Mouse (Mus musculus) kidney, embryonic 14.5 days (tissue): ENCODE data around the gene Tgm1. TPM values are rescaled to one million over a fixed set of nuclear protein-coding genes. Genes with fewer than 3 reads are reported as not detected.
A peak's percentile ranks its signal among the peaks of the same experiment; 100 is the strongest.
"Not testable (repeated sequence)": the region's sequence is repeated elsewhere in the genome, so short reads cannot be mapped to it uniquely, and the experiment has no call there.

Source experiments
- ATAC-seq: fragments of 200-750 bp; cut with Nextera tagmentation; 2 replicates; pipeline ENCODE4 v1.8.0; 2017; ENCODE audit warnings: moderate number of reproducible peaks, mild to moderate bottlenecking, moderate TSS enrichment, moderate library complexity; ENCODE audit not compliant: low FRiP score, low TSS enrichment
- H3K27ac ChIP-seq: fragments of 300-500 bp; sonication (generic); 2 replicates; pipeline ENCODE4 v1.5.1; 2014; ENCODE audit warnings: low read depth, mild to moderate bottlenecking, low read length, moderate library complexity, mixed read lengths
- H3K27me3 ChIP-seq: fragments of 300-500 bp; sonication (generic); 2 replicates; pipeline ENCODE4 v1.6.1; 2014; ENCODE audit warnings: mild to moderate bottlenecking, low read length; ENCODE audit not compliant: control insufficient read depth, insufficient read depth
- H3K36me3 ChIP-seq: fragments of 300-500 bp; sonication (generic); 2 replicates; pipeline ENCODE4 v1.6.1; 2014; ENCODE audit warnings: low read length, mixed read lengths; ENCODE audit not compliant: control insufficient read depth, insufficient read depth
- H3K4me1 ChIP-seq: fragments of 300-500 bp; sonication (generic); 2 replicates; pipeline ENCODE4 v1.6.1; 2014; ENCODE audit warnings: low read length, mixed read lengths; ENCODE audit not compliant: control insufficient read depth, insufficient read depth
- H3K4me2 ChIP-seq: fragments of 300-500 bp; sonication (generic); replicated peaks from 2 replicates; pipeline ENCODE4 v1.6.1; 2014; ENCODE audit warnings: low read depth, mild to moderate bottlenecking, low read length
- H3K4me3 ChIP-seq: fragments of 300-500 bp; sonication (generic); 2 replicates; pipeline ENCODE4 v1.5.1; 2014; ENCODE audit warnings: mild to moderate bottlenecking, low read length
- H3K9ac ChIP-seq: fragments of 300-500 bp; sonication (generic); 2 replicates; pipeline ENCODE4 v1.6.1; 2014; ENCODE audit warnings: low read depth, mild to moderate bottlenecking, low read length, moderate library complexity
- H3K9me3 ChIP-seq: fragments of 300-500 bp; sonication (generic); 2 replicates; pipeline ENCODE4 v1.6.1; 2016; ENCODE audit warnings: low read length; ENCODE audit not compliant: control insufficient read depth
- WGBS: fragments of 180-500 bp; shearing (Covaris S2); extraction: QIAGEN DNeasy Blood & Tissue Kit; methylation state at CpG from one replicate; pipeline ENCODE4 v1.1.7; 2014; 5-methylcytosine and 5-hydroxymethylcytosine counted together
- polyA plus RNA-seq: library from polyadenylated mRNA; unstranded; fragments of >200 nt; fragmentation: Nextera tagmentation; extraction: Ambion mirVana; gene quantifications from 2 replicates; pipeline ENCODE4 v1.2.1, GENCODE M21; 2014

Tgm1 gene
- polyA plus RNA-seq = 0.67 and 1.2 TPM in 2 replicates

GRCm38 (mm10) chr14:55713729-55714122 lies at the start of gene Tgm1:
Tgm1 (minus strand) TSS chr14:55713926.
- Histone ChIP-seq H3K4me3 (peak within 1 kb of the TSS; percentile 18; the same call in 1 of the 2 replicates), H3K4me2 (peak within 1 kb of the TSS; percentile 42), H3K9ac (no peak within 1 kb of the TSS), H3K27me3 (0 out of 2 replicates have a peak, but pooled peaks cover 5% of the 10 kb centered on the region), H3K27ac (no peak within 1 kb of the TSS), H3K36me3 (peaks cover 19% of the 10 kb centered on the region; the same call in 1 of the 2 replicates), H3K4me1 (0 out of 2 replicates have a peak, but pooled peaks cover 3% of the 10 kb centered on the region), H3K9me3 (no peaks in the 10 kb centered on the region)
- ATAC-seq = no peak
- WGBS = 25% methylated on average over 4 of the region's 4 CpGs

GRCm38 (mm10) chr14:55763166-55763565 lies 49.4 kb upstream of the Tgm1 start:
- no peak overlapping the region for H3K4me2 ChIP-seq
- ATAC-seq = no peak
- H3K27ac ChIP-seq = no peak overlapping the region
- H3K9me3 ChIP-seq = no peaks in the 10 kb centered on the region
- 62% methylated on average over 7 of the region's 7 CpGs for WGBS
- H3K27me3 ChIP-seq = peaks cover 21% of the 10 kb centered on the region
- H3K36me3 ChIP-seq = no peaks in the 10 kb centered on the region
- H3K4me1 ChIP-seq = no peaks in the 10 kb centered on the region; the same call in 1 of the 2 replicates
- H3K9ac ChIP-seq = peak overlapping the region; percentile 71; the same call in 1 of the 2 replicates
- H3K4me3 ChIP-seq = no peak overlapping the region

DNA sequence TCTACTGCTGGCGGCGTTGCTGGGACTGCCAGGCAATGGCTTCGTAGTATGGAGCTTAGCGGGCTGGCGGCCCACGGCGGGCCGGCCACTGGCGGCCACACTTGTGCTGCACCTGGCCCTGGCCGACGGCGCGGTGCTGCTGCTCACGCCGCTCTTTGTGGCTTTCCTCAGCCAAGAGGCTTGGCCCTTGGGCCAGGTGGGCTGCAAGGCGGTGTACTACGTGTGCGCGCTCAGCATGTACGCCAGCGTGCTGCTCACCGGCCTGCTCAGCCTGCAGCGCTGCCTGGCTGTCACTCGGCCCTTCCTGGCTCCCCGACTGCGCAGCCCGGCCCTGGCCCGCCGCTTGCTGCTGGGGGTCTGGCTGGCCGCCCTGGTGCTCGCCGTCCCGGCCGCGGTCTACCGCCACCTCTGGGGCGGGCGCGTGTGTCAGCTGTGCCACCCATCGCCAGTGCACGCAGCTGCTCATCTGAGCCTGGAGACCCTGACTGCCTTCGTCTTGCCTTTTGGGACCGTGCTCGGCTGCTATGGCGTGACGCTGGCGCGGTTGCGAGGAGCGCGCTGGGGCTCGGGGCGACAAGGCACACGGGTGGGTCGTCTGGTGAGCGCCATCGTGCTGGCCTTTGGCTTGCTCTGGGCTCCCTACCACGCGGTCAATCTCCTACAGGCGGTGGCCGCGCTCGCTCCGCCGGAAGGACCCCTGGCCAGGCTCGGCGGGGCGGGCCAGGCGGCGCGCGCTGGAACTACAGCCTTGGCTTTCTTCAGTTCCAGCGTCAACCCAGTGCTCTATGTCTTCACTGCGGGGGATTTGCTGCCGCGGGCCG lies 48.5 kb upstream of the Tgm1 start:
- H3K9me3 ChIP-seq = no peaks in the 10 kb centered on the region
- ATAC-seq = peak; percentile 68
- H3K27ac ChIP-seq = no peak overlapping the region
- peak overlapping the region; percentile 45 for H3K4me3 ChIP-seq
- H3K4me1 ChIP-seq = no peaks in the 10 kb centered on the region; the same call in 1 of the 2 replicates
- peak overlapping the region; percentile 75 for H3K4me2 ChIP-seq
- peaks cover 18% of the 10 kb centered on the region for H3K27me3 ChIP-seq
- no peaks in the 10 kb centered on the region for H3K36me3 ChIP-seq
- H3K9ac ChIP-seq = peak overlapping the region; percentile 71
- WGBS = under 1% methylated on average over 77 of the region's 77 CpGs

GRCm38 (mm10) chr14:55761163-55761562 lies 47.4 kb upstream of the Tgm1 start, which contains the start of gene Ltb4r2:
Ltb4r2 (plus strand) TSS chr14:55761428.
- Histone ChIP-seq H3K9me3 (no peaks in the 10 kb centered on the region), H3K4me1 (no peaks in the 10 kb centered on the region; the same call in 1 of the 2 replicates), H3K4me2 (peak within 1 kb of the TSS; percentile 75), H3K9ac (peak within 1 kb of the TSS; percentile 71), H3K27ac (no peak within 1 kb of the TSS), H3K4me3 (peak within 1 kb of the TSS; percentile 45), H3K36me3 (peaks cover 2% of the 10 kb centered on the region; the same call in 1 of the 2 replicates), H3K27me3 (peaks cover 15% of the 10 kb centered on the region)
- no peak for ATAC-seq
- 71% methylated on average over 6 of the region's 6 CpGs for WGBS

- not testable (repeated sequence) for H3K36me3 ChIP-seq, H3K4me1 ChIP-seq, H3K9ac ChIP-seq, H3K9me3 ChIP-seq, ATAC-seq, H3K27ac ChIP-seq, H3K4me3 ChIP-seq
- Histone ChIP-seq H3K4me2 (peak overlapping the region; percentile 40), H3K27me3 (peaks cover 12% of the 10 kb centered on the region)
- 1% methylated on average over 6 of the region's 6 CpGs for WGBS
Observed at GRCm38 (mm10) chr14:55760156-55760555, 46.4 kb upstream of the Tgm1 start.

DNA sequence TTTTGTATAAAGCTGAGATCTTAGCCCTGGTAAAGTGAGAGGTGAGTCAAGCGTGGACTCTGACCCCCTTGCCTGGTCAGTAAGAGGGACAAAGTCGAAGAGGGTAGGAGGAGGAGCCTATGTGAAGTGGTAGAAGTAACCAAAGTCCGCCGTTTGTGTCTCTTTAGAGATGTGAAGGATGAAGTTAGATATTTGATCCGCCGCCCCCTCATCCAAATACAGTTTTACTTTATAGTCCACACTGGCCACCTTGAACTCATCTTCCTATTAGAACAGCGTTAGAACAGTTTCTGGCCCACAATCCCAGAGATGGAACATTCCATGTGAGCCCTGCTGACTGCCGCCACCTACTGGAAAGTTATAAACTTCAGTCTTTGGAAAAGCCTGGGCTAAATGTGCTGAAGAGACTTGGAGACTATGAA lies 44.6 kb upstream of the Tgm1 start, which contains the start of gene Cideb:
Gene Cideb, minus strand, starts transcription at position 96 of the 422 bp plus-strand sequence.
- Histone ChIP-seq H3K27ac (no peak within 1 kb of the TSS), H3K36me3 (peaks cover 26% of the 10 kb centered on the region), H3K9ac (no peak within 1 kb of the TSS; the same call in 1 of the 2 replicates), H3K4me2 (peak within 1 kb of the TSS; percentile 23; the same call in 1 of the 2 replicates), H3K4me1 (no peaks in the 10 kb centered on the region; the same call in 1 of the 2 replicates), H3K9me3 (no peaks in the 10 kb centered on the region), H3K27me3 (peaks cover 5% of the 10 kb centered on the region), H3K4me3 (no peak within 1 kb of the TSS)
- 16% methylated on average over 8 of the region's 8 CpGs for WGBS
- ATAC-seq = no peak

DNA sequence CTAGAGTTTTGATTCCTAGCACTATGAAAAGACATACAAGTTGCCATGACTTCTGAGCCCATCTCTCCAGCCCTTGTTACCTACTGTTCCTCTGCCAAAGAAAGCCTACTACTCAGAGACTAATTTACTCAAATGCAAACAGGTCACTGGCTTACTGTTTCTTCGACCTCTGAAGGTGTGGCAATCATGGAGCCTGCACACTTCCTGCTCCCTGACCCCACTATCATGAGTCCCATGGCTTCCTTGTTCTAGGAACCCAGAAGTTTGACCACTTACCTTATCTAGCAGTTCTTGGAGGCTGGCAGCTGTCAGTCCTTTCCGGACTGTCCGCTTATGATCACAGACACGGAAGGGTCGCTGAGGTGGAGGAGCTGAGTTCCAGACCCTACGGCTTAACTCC lies 43.8 kb upstream of the Tgm1 start:
- H3K9ac ChIP-seq = no peak overlapping the region
- H3K4me1 ChIP-seq = no peaks in the 10 kb centered on the region; the same call in 1 of the 2 replicates
- no peak overlapping the region for H3K4me3 ChIP-seq
- no peak for ATAC-seq
- no peaks in the 10 kb centered on the region for H3K9me3 ChIP-seq
- H3K4me2 ChIP-seq = no peak overlapping the region
- H3K27ac ChIP-seq = no peak overlapping the region
- 88% methylated on average over 6 of the region's 6 CpGs for WGBS
- peaks cover 5% of the 10 kb centered on the region for H3K27me3 ChIP-seq
- H3K36me3 ChIP-seq = peaks cover 34% of the 10 kb centered on the region

DNA sequence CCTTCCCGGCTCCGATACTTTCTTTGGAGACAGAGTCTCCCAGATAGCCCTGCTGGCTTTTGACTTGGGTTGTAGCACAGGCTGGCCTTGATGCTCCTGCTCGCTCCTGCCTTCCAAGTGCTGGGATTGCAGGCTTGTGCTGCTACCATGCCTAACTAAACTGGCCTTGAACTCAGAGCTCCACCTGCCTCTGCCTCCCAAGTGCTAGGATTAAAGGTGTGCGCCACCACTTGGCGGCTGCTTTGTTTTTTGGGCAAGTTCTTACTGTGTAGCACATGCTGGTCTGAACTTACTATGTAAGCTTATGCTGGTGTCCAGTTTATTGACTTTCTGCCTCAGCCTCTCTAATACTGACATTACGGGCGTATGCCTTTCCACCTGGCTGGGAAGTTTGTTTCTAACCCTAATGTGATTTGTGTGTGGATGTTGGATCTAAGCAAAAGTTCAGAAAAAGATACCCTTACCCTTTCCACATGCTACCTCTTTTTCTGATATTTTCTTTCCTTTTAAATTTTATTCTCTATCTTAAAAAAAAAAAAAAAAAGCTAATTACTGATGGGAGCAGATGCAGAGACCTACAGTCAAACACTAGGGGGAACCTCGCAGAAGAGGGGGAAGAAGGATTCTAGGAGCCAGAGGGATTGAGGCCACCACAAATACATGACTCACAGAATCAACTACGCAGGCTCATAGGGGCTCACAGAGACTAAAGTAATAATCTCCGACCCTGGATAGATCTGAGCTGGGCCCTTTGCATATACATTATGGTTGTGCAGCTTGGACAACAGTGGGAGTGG lies 33.5 kb upstream of the Tgm1 start:
- H3K4me2 ChIP-seq = peak overlapping the region; percentile 95; the same call in 1 of the 2 replicates
- H3K36me3 ChIP-seq = peaks cover 38% of the 10 kb centered on the region
- no peaks in the 10 kb centered on the region for H3K27me3 ChIP-seq
- no peak overlapping the region for H3K27ac ChIP-seq
- no peak for ATAC-seq
- no peak overlapping the region for H3K9ac ChIP-seq
- H3K4me1 ChIP-seq = peaks cover 23% of the 10 kb centered on the region
- H3K4me3 ChIP-seq = no peak overlapping the region; the same call in 1 of the 2 replicates
- WGBS = 95% methylated on average over 10 of the region's 10 CpGs
- H3K9me3 ChIP-seq = no peaks in the 10 kb centered on the region
